Mouse (Mus musculus) adrenal gland, postnatal 36 days (tissue): Measurements from ENCODE around the gene Scnn1b. TPM values are rescaled to one million over a fixed set of nuclear protein-coding genes. Genes with fewer than 3 reads are reported as not detected.

Experiments
- DNase-seq, 2 experiments: peaks; one replicate each; pipeline ENCODE4 v3.0.0; 2021; ENCODE audit warnings: mixed read lengths in 1 of 2
- total RNA-seq, 2 experiments: library from RNA; stranded (reverse); gene quantifications; 2 replicates each; pipeline ENCODE4 v1.2.3; 2021

Gene Scnn1b
- total RNA-seq, 2 experiments from 2014 or later, result 0.23 TPM; not detected in 1

DNA sequence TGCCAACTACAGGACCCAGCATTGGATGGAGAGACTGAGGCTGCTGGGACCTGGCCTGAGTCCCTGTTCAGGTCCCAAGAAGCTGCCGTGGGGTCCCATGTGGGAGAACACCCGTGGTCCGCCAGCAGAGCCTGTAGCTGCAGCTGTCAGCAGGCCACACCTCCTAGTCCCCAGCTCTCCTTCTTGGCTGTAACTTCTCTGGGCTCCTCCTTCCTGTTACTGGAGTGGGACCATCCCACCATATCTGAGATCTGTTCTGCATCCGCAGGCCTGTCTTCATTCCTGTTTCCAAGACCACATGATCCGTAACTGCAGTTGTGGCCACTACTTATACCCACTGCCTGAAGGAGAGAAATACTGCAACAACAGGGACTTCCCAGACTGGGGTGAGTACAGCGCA lies 49.1 kb downstream of the Scnn1b start:
- DNase-seq, result no peak

DNA sequence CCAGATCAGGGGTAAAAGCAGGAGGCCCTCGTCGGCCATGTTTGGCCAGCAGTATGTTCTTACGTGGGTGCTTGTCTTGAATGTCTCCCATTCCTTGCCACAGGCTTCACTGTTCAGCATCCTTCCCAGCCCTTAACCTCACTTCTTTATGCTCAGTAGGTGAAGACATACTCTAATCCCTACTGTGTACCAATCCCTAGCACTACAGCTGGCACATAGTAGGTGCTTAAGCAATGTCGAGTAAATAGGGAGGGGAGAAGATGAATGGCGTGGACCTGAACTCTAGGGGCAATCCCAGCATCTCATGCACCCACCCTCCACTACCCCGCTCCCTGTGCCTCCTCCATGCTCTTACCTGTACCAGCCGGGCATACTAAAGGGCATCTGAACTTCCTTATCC lies 59.5 kb downstream of the Scnn1b start:
- DNase-seq, result no peak

DNA sequence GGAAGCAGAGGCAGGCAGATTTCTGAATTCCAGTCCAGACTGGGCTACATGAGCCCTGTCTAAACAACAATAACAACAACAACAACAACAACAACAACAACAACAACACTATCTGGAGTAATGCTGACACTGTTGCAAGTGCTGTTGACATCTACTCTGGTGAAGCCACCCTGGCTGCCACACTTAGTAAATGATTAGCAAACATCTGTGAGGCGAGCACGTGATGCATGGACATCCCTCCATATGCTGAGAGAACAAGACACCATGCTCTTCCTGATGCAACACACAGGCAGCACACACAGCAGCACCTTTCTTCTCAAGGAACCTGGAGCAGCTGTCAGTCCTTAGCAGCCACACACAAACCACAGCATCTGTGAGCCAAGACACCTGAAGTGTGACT lies 63.0 kb downstream of the Scnn1b start:
- no peak for DNase-seq

DNA sequence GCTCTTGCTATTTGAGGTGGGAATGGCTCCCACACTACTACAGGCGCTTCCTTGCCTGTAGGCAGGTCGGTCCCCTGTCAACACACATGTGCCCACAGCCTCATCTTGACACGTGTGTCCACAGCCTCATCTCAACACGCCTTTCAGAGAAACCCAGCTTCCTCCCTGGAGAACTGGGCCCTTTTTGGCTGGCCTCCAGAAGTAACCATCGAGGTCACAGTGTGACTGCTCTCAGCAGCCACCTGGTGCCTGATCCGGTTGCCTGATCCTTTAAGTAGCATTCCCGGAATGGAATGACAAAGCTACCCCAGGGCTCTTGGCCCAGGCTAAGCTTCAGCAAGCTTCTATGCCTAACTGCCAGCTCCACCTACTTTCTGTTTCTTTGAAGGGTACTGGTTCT lies 66.4 kb downstream of the Scnn1b start:
- no peak for DNase-seq

DNA sequence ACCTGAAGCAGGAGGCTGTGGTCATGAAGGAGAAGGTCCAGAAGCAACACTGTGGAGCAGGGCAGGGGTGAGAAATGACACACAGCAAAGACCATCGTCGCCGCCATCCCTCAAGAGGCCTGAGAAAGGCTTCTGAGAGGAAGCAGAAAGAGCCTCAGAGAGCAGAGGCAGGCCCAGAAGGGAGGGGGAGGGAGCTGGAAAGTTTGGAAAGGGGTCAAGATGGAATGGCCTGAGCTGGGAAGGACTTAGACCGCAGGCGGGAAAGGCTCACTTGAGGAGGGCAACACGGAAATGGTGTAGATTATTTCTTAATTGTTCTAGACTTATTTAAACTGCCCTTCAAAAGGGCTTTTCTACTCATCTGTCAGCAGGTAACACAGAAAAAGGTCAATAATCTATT lies 68.8 kb downstream of the Scnn1b start:
- no peak for DNase-seq

DNA sequence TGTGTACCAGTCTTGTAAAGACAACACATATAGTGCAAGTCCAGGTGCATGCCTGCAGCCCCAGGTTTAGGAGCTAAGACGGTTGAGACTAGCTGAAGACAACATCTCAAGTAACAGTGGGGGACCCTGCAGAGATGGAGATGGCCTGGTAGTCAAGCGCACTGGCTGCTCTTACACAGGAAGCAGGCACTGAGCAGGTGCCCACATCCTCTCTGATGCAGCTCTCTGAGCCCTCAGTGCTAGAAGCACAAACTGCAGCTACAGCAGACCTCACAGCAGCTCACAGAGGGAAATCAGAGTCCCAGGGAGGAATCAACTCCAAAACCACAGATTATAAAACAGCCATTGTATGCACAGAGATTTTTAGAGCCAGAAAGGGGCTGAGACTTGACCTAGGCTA lies 69.5 kb downstream of the Scnn1b start:
- DNase-seq, result no peak

DNA sequence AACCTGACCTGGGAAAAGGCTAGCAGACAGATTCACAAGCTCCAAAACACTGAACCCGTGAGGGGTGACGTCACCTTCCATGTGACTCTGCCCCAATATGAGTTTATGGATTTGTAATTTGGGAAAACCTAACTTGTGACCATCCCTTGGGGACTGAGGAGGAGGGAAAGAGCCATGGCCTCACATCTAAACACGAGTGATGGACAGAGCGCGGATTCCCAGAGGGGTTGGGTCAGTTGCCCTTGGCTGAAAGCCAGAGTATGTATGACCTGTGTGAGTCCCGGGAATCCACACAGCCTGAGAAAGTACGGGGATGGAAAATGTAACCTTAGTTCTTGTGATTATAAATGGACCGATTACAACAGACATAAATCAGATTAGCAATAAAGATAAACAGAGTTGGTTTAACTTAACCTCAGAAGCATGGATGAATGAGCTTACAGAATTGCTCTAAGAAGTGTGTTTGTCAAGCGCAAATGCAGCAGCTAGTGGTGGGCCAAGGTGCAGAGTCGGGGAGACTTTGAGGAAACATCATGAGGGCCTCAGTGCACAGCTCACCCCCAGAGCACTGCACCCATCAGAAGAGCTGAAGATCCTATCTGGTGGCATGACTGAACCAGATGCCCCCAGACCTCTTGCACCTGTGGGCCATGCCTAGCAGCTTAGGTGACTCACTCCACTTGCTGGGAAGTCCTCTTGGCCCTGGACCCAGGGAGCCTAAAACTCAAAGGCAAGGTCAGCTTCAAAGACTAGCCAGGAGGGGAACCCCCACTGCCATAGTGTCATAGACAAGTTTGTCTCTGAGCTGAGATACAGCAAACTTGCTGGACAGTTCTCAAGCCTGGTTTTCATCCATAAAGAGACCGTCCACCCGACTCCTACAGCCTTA lies 71.3 kb downstream of the Scnn1b start:
- peak in 1 of 2 experiments; percentile 16 for DNase-seq

DNA sequence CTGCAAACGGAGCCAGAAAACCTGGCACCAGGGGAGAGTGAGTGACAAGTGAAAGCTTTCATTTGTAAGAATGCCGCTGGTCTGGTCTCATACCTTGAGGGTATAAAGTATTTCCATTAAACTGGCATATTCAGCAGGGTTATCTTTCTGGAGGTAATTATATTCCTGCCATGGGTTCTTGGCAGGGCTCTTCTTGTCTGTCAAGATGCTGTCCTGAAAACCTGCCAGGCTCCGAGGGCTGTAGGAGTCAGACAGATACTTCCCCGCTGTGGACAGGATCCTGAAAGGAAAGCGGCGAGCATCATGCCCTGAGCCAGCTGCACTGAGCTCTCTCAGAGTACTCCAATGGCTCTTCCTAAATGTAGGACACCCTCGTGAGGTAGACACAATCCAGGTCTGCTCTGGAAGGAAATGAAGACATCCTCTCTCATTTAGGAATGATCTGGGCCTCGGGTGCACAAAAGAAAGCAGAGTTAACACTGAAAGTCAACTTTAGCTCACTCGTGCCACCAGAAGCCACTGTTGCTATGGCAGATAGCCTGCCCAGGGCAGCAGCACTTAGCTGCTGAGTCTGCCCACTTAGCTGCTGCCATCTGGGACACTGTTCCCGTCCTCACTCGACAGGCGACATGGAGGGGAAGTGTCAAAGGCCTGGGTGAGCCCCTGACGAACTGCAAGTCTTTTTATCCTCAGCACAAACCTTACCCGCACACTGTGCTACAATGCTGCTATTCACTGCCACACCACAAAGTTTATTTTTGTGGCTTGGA lies 72.2 kb downstream of the Scnn1b start:
- DNase-seq, result no peak

DNA sequence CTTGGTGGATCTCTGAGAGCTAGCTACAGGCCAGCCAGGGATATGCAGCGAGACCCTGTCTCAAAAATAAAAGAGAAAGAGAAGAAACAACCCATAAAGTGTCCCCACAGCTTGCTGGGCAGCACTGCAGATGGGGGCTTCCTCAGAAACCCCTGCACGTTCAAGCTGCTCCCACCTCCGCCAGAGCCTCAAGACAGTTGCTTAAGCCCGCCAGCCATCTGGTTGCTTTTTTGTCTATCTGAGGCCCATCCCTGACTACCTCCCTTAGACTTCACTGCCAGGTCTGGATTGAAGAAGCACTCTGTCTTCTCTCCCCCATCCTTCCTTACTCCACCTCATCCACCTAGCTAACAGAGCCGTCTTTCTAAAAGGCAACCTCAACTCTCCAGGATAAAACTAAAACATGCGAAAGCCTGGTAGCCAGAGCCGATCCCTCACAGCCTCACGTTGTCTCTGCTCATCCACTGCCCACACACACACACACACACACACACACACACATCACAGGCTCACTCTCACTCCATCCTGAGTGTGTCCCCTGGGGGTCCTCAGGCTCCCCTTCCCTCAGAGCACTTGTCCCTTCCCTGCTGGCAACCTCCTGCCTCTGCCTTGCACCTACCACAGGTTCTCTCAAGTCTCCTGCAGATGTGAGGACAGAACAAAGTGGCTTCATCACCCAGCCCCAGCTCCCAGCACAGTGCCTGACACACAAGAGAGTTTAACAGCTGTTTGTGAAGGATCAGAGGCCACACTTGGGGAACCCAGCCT lies 73.5 kb downstream of the Scnn1b start:
- DNase-seq, result no peak

DNA sequence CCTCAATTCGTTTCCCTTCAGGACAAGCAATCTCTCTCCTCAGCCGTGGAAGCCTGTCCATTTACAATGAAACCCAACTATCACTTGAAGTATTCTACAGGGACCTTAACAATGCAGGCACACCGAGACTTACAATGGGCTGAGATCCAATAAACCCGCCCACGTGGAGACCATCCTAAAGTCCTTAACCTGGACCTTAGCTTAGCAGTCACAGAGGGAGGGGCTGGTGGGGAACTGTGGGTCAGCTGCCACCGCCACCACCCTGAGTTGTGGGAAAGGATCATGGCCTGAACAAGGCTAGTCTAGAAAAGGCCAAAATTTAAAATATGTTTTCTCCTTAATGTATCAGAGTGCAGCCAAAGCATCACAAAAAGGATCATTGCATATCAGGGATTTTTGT lies 74.4 kb downstream of the Scnn1b start:
- DNase-seq, result no peak

DNA sequence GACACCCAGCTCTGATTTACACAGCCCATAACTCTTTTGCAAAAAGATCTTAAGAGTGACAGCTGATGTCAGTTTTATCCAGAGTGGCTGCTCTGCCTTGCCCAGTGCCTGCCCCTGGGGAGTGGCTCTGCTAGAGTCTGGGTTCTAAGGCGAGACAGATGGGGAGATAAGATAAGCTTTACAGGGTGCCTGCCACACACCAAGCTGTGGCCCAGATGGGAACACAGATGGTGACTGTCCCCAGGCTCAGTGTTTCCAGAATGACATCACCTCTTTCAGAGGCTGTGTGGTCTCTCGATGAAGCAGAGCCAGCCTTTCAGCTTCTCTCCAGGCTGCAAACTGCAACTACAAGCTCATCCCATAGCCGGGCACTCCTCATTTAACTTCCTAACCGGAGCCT lies 74.9 kb downstream of the Scnn1b start:
- no peak for DNase-seq

DNA sequence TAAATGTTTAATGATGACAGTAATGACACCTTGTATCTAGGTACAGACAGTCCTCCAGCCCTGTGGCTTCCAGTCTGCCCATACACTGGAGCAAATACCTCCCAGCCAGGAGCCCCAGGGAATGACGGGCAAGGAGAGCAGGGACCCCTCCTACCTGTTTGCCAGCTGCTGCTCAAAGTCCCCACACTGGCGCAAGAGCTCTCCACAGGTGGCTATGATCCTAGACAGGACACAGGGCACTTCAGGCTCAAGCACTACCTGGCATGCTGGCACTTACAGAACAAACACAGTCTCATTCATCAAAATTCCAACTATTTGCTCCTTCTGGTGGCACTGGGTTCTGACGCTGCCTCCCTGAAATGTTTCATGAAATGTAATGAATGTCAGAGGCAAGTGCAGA lies 76.2 kb downstream of the Scnn1b start:
- no peak for DNase-seq

DNA sequence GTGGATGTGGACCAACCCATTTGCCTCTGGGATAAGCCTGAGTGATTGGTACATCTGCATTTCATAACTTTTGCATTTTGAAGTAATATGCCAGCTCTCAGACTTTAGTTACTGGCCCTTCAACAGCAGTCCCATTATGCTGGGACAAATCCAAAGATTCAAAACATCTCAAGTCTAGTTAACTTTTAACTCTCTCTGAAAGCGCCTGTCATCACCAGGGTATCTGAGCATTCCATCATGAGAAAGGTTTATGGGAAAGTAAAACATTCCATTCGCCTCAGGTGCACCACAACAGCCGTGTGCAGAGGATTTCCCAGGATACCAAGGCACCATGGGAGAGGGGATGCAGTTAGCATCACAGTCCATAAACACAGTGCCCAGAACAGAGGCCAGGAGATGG lies 76.8 kb downstream of the Scnn1b start:
- DNase-seq, result no peak

DNA sequence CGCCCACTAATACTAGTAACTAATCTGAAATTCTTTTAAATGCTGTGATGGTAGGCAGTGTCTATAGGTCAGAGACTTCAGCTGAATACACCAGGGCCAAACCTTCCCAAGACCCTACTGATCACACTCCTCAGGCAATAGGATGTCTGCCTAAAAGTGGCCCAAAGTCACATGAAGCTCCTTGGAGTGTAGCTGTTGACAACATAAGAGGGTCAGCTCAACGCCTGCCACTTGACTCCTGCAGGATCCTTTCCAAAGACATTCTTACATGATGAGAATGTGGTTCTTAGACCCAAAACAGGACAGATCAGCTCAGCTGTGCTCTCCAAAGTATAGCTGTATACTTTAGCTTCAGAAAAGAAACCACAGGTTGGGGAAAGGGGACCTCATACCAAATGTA lies 77.5 kb downstream of the Scnn1b start:
- no peak for DNase-seq

DNA sequence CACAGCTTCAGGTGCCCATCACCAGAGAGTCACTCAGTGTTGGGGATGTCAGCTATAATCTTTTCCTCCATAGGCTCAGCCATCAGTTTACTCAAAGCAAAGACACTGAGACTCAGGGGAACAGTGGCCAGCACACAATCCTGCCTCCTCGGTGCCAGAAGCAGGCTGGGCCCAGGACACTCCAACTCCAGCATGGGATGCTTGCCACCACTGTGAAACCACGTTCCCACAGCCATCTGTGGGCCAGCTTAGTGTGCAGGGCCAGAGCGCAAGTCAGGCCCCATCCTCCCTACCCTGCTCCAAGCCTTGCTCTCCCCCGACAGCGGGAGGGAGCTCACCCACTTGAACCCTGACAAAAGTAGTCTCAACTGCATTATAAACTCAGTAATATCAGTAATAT lies 81.4 kb downstream of the Scnn1b start:
- DNase-seq, result no peak

DNA sequence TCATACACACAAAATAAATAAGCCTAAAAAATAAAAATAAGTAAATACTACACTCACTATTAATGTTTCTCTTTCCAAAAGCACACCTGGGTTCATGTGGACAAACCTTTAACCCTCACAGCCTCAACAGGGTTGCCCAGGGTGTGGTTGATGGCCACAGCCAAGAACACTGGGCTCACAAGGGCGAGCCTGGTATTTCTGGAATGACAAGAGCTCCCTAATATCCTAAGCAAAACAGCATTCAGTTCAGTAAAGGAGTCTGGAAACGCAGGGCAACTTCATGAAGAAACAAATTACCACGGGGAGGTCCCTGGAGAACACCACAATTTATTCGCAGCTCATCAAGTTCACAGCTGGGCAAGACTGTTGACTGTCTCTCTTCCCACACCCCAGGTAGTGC lies 82.7 kb downstream of the Scnn1b start:
- no peak for DNase-seq

DNA sequence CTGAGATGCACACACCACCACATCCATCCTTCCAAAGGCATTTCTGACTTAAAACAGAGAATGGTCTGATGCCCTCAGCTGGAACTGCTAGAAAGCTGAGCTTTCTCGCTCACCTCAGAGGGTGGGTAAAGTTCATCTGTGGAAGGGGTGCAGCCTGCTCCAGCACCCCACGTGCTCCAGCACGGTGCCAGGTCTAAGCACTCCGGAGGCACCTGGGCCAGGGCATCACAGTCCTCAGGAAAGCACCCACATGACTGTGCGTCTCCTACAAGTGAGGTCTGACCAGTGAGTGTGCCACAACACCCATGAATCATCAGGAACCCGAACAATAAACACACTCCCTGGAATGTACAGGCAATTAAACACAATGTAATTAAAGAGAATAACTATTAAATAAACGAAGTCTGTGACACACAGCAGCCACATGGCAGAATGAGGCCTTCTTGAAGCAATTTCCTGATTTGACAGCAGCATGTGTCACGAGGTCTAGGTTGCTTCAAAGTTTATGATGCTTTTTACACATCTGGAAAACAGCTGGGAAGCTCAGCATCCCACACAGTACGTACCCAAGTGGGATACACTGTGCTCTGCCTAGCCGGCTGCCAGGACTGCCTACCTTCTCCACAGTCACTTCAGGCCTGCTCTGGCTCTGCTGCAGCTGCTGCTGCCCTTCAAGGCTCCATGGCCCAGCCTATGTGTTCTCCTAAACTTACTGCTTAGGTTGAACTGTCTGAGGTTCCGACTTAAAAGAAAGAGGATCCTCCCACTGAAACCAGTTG lies 90.2 kb downstream of the Scnn1b start:
- DNase-seq, result no peak

DNA sequence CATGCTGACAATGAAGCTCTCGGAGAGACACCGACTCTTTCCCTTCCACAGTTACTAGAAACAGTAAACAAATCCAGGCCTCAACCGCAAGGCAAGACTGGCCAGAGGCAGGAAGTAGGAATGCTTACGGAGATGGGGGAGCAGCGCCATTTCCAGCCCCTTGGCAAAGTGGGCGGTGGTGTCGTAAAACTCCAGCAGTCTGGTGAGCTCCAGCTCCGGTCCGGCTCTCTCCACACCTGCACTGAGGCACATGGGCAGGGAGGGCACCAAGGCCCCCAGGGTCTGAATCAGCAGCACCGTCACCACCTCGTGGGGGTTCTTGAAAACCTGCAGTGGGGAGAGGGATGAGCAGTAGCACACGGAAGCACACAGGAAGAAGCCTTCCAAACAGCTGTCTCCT lies 91.0 kb downstream of the Scnn1b start:
- DNase-seq, result no peak

DNA sequence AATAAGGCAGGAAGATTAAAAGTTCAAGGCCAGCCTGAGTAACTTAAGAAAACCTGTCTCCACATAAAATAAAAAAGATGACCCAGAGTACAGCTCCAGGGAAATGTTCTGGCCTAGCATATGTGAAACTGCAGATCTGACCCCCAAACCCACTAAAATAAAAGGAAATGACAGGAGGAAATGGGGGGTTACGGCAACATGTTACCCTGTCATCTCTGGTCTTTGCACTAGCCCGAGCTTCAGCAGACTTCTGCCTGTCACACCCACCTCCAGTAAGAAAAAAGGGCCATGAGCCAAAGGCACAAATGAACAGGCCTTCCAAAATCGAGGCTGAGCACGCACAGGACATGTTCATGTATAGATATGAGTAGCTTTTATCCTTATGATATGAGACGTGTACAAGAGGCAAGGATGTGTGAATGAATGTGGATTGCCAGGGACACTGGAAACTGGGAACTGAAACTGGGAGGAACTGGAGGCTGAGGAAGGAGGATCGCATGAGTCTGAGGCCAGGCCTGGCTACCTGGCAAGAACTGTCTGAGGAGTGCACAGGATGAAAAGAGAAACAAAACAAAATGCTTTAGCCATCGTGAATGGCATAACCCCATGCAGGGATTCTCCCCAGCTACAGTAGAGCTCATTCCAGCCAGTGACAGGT lies 97.2 kb downstream of the Scnn1b start:
- DNase-seq, result no peak

DNA sequence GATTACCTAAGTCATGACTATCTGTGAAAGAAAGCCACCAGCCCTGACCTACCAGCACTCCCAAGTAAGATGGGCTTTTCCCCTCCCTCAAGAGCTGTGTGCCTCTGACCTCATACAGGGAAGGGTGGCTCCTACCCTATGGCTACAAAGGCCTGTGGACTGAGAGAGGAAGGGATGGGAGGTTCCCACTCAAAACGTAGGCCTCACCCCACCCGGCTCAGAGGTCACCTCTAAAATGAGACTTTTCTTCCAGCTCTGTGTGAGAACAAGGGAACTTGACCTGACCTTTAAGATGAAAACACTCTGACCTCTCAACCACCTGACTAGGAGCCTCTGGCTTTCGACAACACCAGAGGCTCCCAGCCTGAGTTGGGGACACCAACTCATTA lies 97.7 kb downstream of the Scnn1b start:
- no peak for DNase-seq

DNA sequence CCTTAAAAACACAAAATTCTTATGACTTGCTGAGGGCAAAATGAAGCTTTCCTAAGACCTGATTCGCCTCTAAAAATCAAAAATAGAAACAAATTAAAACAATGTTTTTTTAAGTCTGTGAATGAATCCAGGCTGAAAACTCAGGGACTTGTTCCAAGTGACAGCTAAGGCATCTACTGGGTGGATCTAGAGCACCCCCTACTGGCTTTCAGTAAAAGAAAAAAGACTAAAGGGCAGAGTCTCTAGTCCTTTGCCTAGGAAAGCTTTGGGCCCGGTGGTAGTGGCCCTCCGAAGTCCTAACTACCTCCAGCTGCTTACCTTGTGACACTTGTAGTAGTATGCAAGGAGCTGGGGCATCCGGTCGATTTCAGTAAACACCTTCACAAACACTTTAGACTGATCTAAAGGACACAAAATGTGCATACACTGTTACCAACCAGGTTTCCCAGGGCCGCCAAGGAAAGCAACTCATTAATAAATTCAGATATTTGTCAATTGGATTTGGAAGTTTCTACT lies 99.1 kb downstream of the Scnn1b start:
- peak; percentile 12 to 38 for DNase-seq
